Mouse (Mus musculus) midbrain, embryonic 10.5 days (tissue): ENCODE data around the gene Arl8b. TPM values are rescaled to one million over a fixed set of nuclear protein-coding genes. Genes with fewer than 3 reads are reported as not detected.

ENCODE experiments used
- DNase-seq: peaks from one replicate; pipeline ENCODE4 v3.0.0-alpha.2; 2017; ENCODE audit warnings: low spot score
- H3K27ac ChIP-seq: fragments of 300-500 bp; sonication (generic); replicated peaks from 2 replicates; pipeline ENCODE4 v1.5.1; 2016; ENCODE audit warnings: mild to moderate bottlenecking
- H3K27me3 ChIP-seq: fragments of 300-500 bp; sonication (generic); 2 replicates; pipeline ENCODE4 v1.6.1; 2016; ENCODE audit warnings: low read depth, mild to moderate bottlenecking; ENCODE audit not compliant: poor library complexity, severe bottlenecking
- H3K36me3 ChIP-seq: fragments of 300-500 bp; sonication (generic); 2 replicates; pipeline ENCODE4 v1.6.1; 2016; ENCODE audit warnings: mild to moderate bottlenecking, moderate library complexity
- H3K4me1 ChIP-seq: fragments of 300-500 bp; sonication (generic); 2 replicates; pipeline ENCODE4 v1.6.1; 2016
- H3K4me3 ChIP-seq: fragments of 300-500 bp; sonication (generic); 2 replicates; pipeline ENCODE4 v1.5.1; 2016; ENCODE audit warnings: mild to moderate bottlenecking, moderate library complexity
- H3K9me3 ChIP-seq: fragments of 300-500 bp; sonication (generic); replicated peaks from 2 replicates; pipeline ENCODE4 v1.6.1; 2016; ENCODE audit warnings: mild to moderate bottlenecking
- WGBS: fragments of 180-500 bp; shearing (Covaris S2); methylation state at CpG from one replicate; pipeline ENCODE4 v1.1.7; 2016; 5-methylcytosine and 5-hydroxymethylcytosine counted together
- polyA plus RNA-seq: library from polyadenylated mRNA; unstranded; fragments of >200 nt; fragmentation: Nextera tagmentation; extraction: Ambion mirVana; gene quantifications from 2 replicates; pipeline ENCODE4 v1.2.1, GENCODE M21; 2016

Gene Arl8b
- polyA plus RNA-seq, 1 experiment from 2014 or later: 67.4 TPM

DNA sequence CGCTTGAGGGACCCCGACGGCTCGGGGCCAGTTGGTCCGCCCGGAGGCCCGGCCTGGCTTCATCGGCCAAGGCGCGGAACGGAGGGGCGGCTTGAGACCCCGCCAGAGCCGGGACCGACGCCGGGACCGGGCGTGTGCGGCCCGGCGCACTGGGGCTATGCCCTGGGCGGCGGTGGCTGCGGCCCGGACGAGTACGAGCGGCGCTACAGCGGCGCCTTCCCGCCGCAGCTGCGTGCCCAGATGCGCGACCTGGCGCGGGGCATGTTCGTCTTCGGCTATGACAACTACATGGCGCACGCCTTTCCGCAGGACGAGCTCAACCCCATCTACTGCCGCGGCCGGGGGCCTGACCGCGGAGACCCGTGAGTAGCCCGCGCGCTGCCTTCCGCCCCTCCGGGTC lies 46.0 kb downstream of the Arl8b start:
- H3K27me3 ChIP-seq: no peaks in the 10 kb centered on the region
- no peaks in the 10 kb centered on the region for H3K9me3 ChIP-seq
- DNase-seq: no peak
- H3K4me1 ChIP-seq: peaks cover 20% of the 10 kb centered on the region
- peak overlapping the region; percentile 92 for H3K4me3 ChIP-seq
- WGBS: under 1% methylated on average over 55 of the region's 56 CpGs
- peaks cover 4% of the 10 kb centered on the region; the same call in 1 of the 2 replicates for H3K36me3 ChIP-seq
- peak overlapping the region; percentile 92 for H3K27ac ChIP-seq

- Histone ChIP-seq H3K27me3 (no peaks in the 10 kb centered on the region), H3K36me3 (peaks cover 4% of the 10 kb centered on the region; the same call in 1 of the 2 replicates), H3K4me1 (peaks cover 20% of the 10 kb centered on the region), H3K4me3 (peak overlapping the region; percentile 92), H3K9me3 (no peaks in the 10 kb centered on the region), H3K27ac (peak overlapping the region; percentile 92)
- 35% methylated on average over 22 of the region's 22 CpGs for WGBS
- peak; percentile 34 for DNase-seq
Observed at GRCm38 (mm10) chr6:108829386-108830370, 46.8 kb downstream of the Arl8b start.

- Histone ChIP-seq H3K27me3 (no peaks in the 10 kb centered on the region), H3K9me3 (no peaks in the 10 kb centered on the region), H3K4me1 (peaks cover 18% of the 10 kb centered on the region), H3K27ac (no peak overlapping the region), H3K4me3 (no peak overlapping the region), H3K36me3 (peaks cover 16% of the 10 kb centered on the region)
- WGBS: 92% methylated on average over 1 of the region's 1 CpGs
- no peak for DNase-seq
Observed at GRCm38 (mm10) chr6:108832170-108832569, 49.3 kb downstream of the Arl8b start.

- WGBS: 89% methylated on average over 6 of the region's 6 CpGs
- Histone ChIP-seq H3K27ac (no peak overlapping the region), H3K9me3 (no peaks in the 10 kb centered on the region), H3K36me3 (peaks cover 24% of the 10 kb centered on the region), H3K27me3 (no peaks in the 10 kb centered on the region), H3K4me1 (peaks cover 12% of the 10 kb centered on the region), H3K4me3 (no peak overlapping the region)
- DNase-seq: no peak
Observed at GRCm38 (mm10) chr6:108832989-108833388, 50.1 kb downstream of the Arl8b start.

DNA sequence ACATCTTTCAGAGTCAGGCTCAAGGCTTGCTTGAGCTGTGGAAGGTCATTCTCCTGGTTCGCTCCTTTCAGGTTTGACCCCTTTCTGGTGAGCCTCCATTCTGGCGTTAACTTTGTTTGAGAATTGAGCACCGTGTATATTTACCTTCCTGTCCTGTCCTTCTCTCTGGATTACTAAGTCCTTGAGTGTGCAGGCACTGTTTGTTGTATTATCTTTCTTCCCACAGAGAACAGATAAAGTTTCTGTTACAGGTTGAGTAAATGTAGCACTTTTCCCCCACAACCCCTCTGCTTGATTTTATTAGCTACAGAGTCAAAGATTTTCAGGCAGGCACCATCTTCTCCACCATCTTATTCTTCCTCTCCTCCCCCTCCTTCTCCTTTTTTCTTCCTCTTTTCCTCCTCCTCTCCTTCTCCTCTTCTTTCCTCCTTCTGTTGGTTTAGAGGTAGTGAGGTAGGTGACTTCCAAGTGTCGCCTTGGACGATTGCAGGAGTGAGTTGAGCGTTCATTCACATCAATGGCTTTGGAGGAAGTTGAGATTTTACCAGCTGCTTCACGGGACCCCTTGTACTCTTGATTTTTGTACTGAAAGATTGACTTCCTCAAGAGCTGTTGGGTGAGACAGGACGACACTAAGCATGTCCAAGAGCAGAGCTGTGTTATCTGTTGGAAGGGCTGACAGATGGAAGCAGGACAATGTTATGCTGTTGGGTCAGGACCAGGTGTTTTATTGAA lies 51.2 kb downstream of the Arl8b start:
- H3K27me3 ChIP-seq: no peaks in the 10 kb centered on the region
- DNase-seq: no peak
- 90% methylated on average over 8 of the region's 8 CpGs for WGBS

GRCm38 (mm10) chr6:108835765-108836691 lies 53.1 kb downstream of the Arl8b start:
- 90% methylated on average over 16 of the region's 16 CpGs for WGBS
- Histone ChIP-seq H3K9me3 (no peaks in the 10 kb centered on the region), H3K4me1 (no peaks in the 10 kb centered on the region), H3K27me3 (no peaks in the 10 kb centered on the region), H3K36me3 (peaks cover 44% of the 10 kb centered on the region), H3K27ac (no peak overlapping the region), H3K4me3 (no peak overlapping the region)
- DNase-seq: no peak

More for the DNA sequence above, 51.2 kb downstream of the Arl8b start:
- Histone ChIP-seq H3K4me3 (no peak overlapping the region), H3K4me1 (peaks cover 11% of the 10 kb centered on the region), H3K9me3 (no peaks in the 10 kb centered on the region), H3K36me3 (peaks cover 32% of the 10 kb centered on the region), H3K27ac (no peak overlapping the region)

DNA sequence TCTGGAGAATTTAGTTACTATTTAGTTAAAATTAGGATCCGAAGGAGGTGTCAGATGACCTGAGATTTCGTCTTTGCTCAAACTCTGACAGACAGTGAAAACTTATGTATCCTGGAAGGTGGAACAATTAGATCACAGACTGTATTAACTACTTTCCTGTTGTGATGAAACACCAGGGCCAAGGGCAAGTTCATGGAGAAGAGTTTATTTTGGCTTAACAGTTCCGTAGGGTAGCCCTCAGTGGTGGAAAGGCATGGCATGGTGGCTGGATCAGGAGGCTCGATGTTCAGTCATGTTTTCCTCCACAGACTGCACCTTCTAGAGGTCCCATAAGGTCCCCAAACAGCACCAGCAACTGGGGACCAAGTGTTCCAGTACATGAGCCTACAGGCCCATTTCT lies 54.2 kb downstream of the Arl8b start:
- no peak for DNase-seq
- 93% methylated on average over 4 of the region's 4 CpGs for WGBS
- H3K27me3 ChIP-seq: no peaks in the 10 kb centered on the region
- no peaks in the 10 kb centered on the region for H3K4me1 ChIP-seq
- no peaks in the 10 kb centered on the region for H3K9me3 ChIP-seq
- H3K27ac ChIP-seq: no peak overlapping the region
- peaks cover 48% of the 10 kb centered on the region for H3K36me3 ChIP-seq
- no peak overlapping the region for H3K4me3 ChIP-seq

DNA sequence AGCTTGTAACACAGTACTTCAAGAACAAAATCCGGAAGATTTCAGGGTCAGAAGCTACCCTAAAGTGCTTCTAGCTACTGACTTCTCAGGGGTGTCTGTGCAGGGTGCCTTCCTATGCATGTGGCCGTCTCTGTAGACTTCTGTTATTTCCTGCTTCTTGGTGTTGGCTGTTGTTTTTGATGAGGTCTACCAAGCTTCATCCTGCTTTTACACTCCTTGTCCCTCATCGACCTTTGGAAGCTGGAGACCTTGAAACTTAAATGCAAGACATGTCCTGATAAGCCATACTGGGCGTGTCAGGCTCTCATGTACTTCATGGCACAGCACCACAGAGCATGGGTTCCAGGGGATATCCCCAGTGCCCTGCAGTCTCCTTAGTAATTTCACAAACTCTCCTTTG lies 55.1 kb downstream of the Arl8b start:
- Histone ChIP-seq H3K4me3 (no peak overlapping the region), H3K27me3 (no peaks in the 10 kb centered on the region), H3K27ac (no peak overlapping the region), H3K36me3 (peaks cover 57% of the 10 kb centered on the region), H3K4me1 (no peaks in the 10 kb centered on the region), H3K9me3 (no peaks in the 10 kb centered on the region)
- DNase-seq: no peak
- 90% methylated on average over 4 of the region's 4 CpGs for WGBS

DNA sequence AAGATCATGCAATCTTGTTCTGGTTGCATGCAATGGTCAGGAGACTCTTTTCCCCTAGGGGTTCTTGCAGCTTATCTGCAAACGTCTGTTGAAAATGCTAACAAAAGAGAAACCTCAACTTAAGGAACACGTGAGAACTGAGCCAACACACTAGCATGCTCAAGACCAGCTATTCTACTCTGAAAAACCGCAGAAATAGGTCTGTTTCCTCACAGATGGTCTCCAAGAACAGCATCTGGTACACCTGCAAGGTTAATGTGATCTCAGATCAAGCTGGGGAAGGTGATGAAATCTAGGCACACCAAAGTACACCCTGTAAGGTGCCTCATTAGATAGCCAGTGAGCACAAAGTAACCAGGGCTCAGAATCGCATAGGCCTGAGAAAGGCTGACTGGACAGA lies 56.5 kb downstream of the Arl8b start:
- no peak overlapping the region for H3K27ac ChIP-seq
- no peak overlapping the region for H3K4me3 ChIP-seq
- H3K27me3 ChIP-seq: no peaks in the 10 kb centered on the region
- 92% methylated on average over 4 of the region's 4 CpGs for WGBS
- H3K36me3 ChIP-seq: peaks cover 71% of the 10 kb centered on the region
- DNase-seq: no peak
- no peaks in the 10 kb centered on the region for H3K9me3 ChIP-seq
- H3K4me1 ChIP-seq: no peaks in the 10 kb centered on the region

- Histone ChIP-seq H3K4me3 (no peak overlapping the region), H3K4me1 (no peaks in the 10 kb centered on the region), H3K27me3 (no peaks in the 10 kb centered on the region), H3K27ac (no peak overlapping the region), H3K36me3 (peaks cover 82% of the 10 kb centered on the region), H3K9me3 (no peaks in the 10 kb centered on the region)
- DNase-seq: no peak
- WGBS: 96% methylated on average over 8 of the region's 8 CpGs
Observed at GRCm38 (mm10) chr6:108840861-108841640, 58.2 kb downstream of the Arl8b start.

DNA sequence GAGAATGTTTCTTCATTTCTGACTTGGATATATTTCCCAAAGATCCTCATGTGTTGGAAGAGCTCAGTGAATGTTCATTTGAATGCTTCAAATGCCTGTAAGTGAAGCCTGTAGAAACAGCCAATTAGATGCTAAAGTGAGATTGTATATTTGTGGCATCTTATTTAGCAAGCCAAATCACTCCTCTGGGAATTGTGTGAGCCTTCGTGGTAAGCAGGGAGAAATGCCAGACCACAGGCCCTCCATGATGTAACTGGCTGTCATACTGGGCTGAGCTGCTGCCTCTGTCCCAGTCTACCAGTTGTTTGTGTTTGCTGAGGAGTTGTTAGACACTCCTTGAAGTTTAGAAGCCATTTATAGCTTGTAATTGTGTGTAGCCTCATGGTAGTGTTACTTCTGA lies 60.8 kb downstream of the Arl8b start:
- Histone ChIP-seq H3K9me3 (no peaks in the 10 kb centered on the region), H3K4me3 (no peak overlapping the region), H3K4me1 (no peaks in the 10 kb centered on the region), H3K27me3 (no peaks in the 10 kb centered on the region), H3K36me3 (peaks cover 82% of the 10 kb centered on the region), H3K27ac (no peak overlapping the region)
- 91% methylated on average over 1 of the region's 1 CpGs for WGBS
- no peak for DNase-seq
